19 mouse cellular contexts compared by ENCODE assay signal in the genomic region with DNA sequence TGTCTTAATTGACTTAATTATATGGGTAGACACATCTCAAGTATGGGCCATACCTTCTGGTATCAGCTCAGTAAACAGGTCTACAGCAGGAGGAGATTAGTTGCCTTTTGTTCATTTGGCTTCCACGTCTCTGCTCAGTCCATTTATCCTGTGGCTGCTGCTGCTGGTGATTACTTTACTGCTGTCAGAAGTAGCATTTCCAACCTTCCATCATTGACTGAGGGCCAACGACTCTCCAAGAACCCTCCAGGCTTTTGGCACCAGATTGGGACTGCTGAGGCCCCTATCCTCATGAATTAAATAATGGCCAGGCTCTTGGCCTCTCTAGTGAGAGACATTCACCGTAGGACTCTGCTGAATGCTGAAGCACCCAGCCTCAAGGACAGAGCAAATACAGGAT.
DNase-seq lines count a peak whose midpoint lies in the region; ATAC-seq lines count a peak whose summit lies in the region.
"Had no signal": no experiment of that assay in that cellular context is flagged by ENCODE, and none has a peak within 500 bp of the region (broad histone marks: within the 10 kb centered on the region; RNA-seq: fewer than 3 reads in every experiment).

No protein-coding gene starts in this region.

- no peaks in the 10 kb centered on the region for H3K4me1 ChIP-seq in hindbrain, embryonic 11.5 days (replicated peaks; ENCODE audit: control insufficient read depth, insufficient read depth, low read length)
- H3K4me1 ChIP-seq in hindbrain, embryonic 10.5 days (replicated peaks): no peaks in the 10 kb centered on the region
- no peaks in the 10 kb centered on the region for H3K4me1 ChIP-seq in forebrain, embryonic 16.5 days (replicated peaks; ENCODE audit: control insufficient read depth, insufficient read depth, low read length)
- H3K4me1 ChIP-seq in hindbrain, embryonic 12.5 days: no peaks in the 10 kb centered on the region
- H3K4me1 ChIP-seq in midbrain, embryonic 14.5 days (ENCODE audit: control insufficient read depth, insufficient read depth, low read length): no peaks in the 10 kb centered on the region
- H3K4me1 ChIP-seq: embryonic facial prominence, embryonic 13.5 days; limb, embryonic 15.5 days; stomach, embryonic 15.5 days had no signal

- no peaks in the 10 kb centered on the region for H3K27me3 ChIP-seq in hindbrain, embryonic 11.5 days (ENCODE audit: control insufficient read depth, insufficient read depth, low read length)
- H3K27me3 ChIP-seq in hindbrain, embryonic 10.5 days (ENCODE audit: insufficient read depth, poor library complexity, severe bottlenecking): no peaks in the 10 kb centered on the region
- H3K27me3 ChIP-seq in forebrain, embryonic 16.5 days (replicated peaks; ENCODE audit: control insufficient read depth, insufficient read depth, low read length): no peaks in the 10 kb centered on the region
- H3K27me3 ChIP-seq in hindbrain, embryonic 12.5 days: no peaks in the 10 kb centered on the region
- no peaks in the 10 kb centered on the region for H3K27me3 ChIP-seq in midbrain, embryonic 14.5 days (ENCODE audit: control insufficient read depth, insufficient read depth, low read length)
- H3K27me3 ChIP-seq: embryonic facial prominence, embryonic 13.5 days; limb, embryonic 15.5 days; stomach, embryonic 15.5 days had no signal

- no peak overlapping the region for H3K27ac ChIP-seq in hindbrain, embryonic 11.5 days (ENCODE audit: low read depth, low read length)
- H3K27ac ChIP-seq in hindbrain, embryonic 10.5 days: no peak overlapping the region
- H3K27ac ChIP-seq in forebrain, embryonic 16.5 days (ENCODE audit: low read length): no peak overlapping the region
- H3K27ac ChIP-seq in hindbrain, embryonic 12.5 days: no peak overlapping the region
- no peak overlapping the region for H3K27ac ChIP-seq in midbrain, embryonic 14.5 days (replicated peaks; ENCODE audit: low read depth, low read length)
- H3K27ac ChIP-seq: embryonic facial prominence, embryonic 13.5 days; kidney, postnatal 0 days; layer of hippocampus, adult 2 months; limb, embryonic 15.5 days; stomach, embryonic 15.5 days had no signal

- H3K9me3 ChIP-seq in hindbrain, embryonic 11.5 days (ENCODE audit: control insufficient read depth, low read length): no peaks in the 10 kb centered on the region
- H3K9me3 ChIP-seq in hindbrain, embryonic 10.5 days: no peaks in the 10 kb centered on the region
- no peaks in the 10 kb centered on the region for H3K9me3 ChIP-seq in forebrain, embryonic 16.5 days (ENCODE audit: control insufficient read depth, low read length)
- no peaks in the 10 kb centered on the region for H3K9me3 ChIP-seq in hindbrain, embryonic 12.5 days (replicated peaks)
- no peaks in the 10 kb centered on the region for H3K9me3 ChIP-seq in midbrain, embryonic 14.5 days (ENCODE audit: control insufficient read depth, low read length)
- H3K9me3 ChIP-seq: embryonic facial prominence, embryonic 13.5 days; limb, embryonic 15.5 days; stomach, embryonic 15.5 days had no signal

- no peaks in the 10 kb centered on the region for H3K36me3 ChIP-seq in hindbrain, embryonic 11.5 days (ENCODE audit: control insufficient read depth, insufficient read depth, low read length)
- H3K36me3 ChIP-seq in hindbrain, embryonic 10.5 days: no peaks in the 10 kb centered on the region
- no peaks in the 10 kb centered on the region for H3K36me3 ChIP-seq in forebrain, embryonic 16.5 days (ENCODE audit: control insufficient read depth, insufficient read depth)
- no peaks in the 10 kb centered on the region for H3K36me3 ChIP-seq in hindbrain, embryonic 12.5 days
- no peaks in the 10 kb centered on the region for H3K36me3 ChIP-seq in midbrain, embryonic 14.5 days (ENCODE audit: control insufficient read depth, insufficient read depth, low read length)
- H3K36me3 ChIP-seq: embryonic facial prominence, embryonic 13.5 days; limb, embryonic 15.5 days; stomach, embryonic 15.5 days had no signal

- no peak overlapping the region for H3K4me3 ChIP-seq in hindbrain, embryonic 11.5 days (ENCODE audit: low read depth, low read length)
- H3K4me3 ChIP-seq in hindbrain, embryonic 10.5 days: no peak overlapping the region
- no peak overlapping the region for H3K4me3 ChIP-seq in forebrain, embryonic 16.5 days (replicated peaks; ENCODE audit: low read length)
- H3K4me3 ChIP-seq in hindbrain, embryonic 12.5 days: no peak overlapping the region
- no peak overlapping the region for H3K4me3 ChIP-seq in midbrain, embryonic 14.5 days (replicated peaks; ENCODE audit: low read depth, low read length)
- H3K4me3 ChIP-seq: embryonic facial prominence, embryonic 13.5 days; layer of hippocampus, adult 2 months; limb, embryonic 15.5 days; stomach, embryonic 15.5 days had no signal

- H3K4me2 ChIP-seq in hindbrain, embryonic 11.5 days (replicated peaks; ENCODE audit: low read depth, low read length): no peak overlapping the region
- H3K4me2 ChIP-seq in forebrain, embryonic 16.5 days (ENCODE audit: low read length): no peak overlapping the region
- H3K4me2 ChIP-seq in hindbrain, embryonic 12.5 days (replicated peaks): no peak overlapping the region
- H3K4me2 ChIP-seq in midbrain, embryonic 14.5 days (ENCODE audit: low read length): no peak overlapping the region
- H3K4me2 ChIP-seq: embryonic facial prominence, embryonic 13.5 days; limb, embryonic 15.5 days; stomach, embryonic 15.5 days had no signal

- H3K9ac ChIP-seq in hindbrain, embryonic 11.5 days (ENCODE audit: low read depth, low read length): no peak overlapping the region
- H3K9ac ChIP-seq in forebrain, embryonic 16.5 days (replicated peaks; ENCODE audit: low read depth, low read length): no peak overlapping the region
- H3K9ac ChIP-seq in hindbrain, embryonic 12.5 days: no peak overlapping the region
- H3K9ac ChIP-seq in midbrain, embryonic 14.5 days (replicated peaks; ENCODE audit: low read length): no peak overlapping the region
- H3K9ac ChIP-seq: embryonic facial prominence, embryonic 13.5 days; limb, embryonic 15.5 days; stomach, embryonic 15.5 days had no signal

- 62% methylated on average over 3 of the region's 3 CpGs for WGBS in hindbrain, embryonic 11.5 days
- 76% methylated on average over 3 of the region's 3 CpGs for WGBS in hindbrain, embryonic 10.5 days
- WGBS in forebrain, embryonic 16.5 days: 31% methylated on average over 3 of the region's 3 CpGs
- 55% methylated on average over 3 of the region's 3 CpGs for WGBS in hindbrain, embryonic 12.5 days
- whole genome bisulfite sequencing in midbrain, embryonic 14.5 days: 38% methylated on average over 3 of the region's 3 CpGs

- peak; percentile 53; the same call in 1 of the 2 replicates for ATAC-seq in hindbrain, embryonic 11.5 days (ENCODE audit: low FRiP score)
- ATAC-seq in forebrain, embryonic 16.5 days: peak; percentile 84
- peak; percentile 43; the same call in 1 of the 2 replicates for ATAC-seq in hindbrain, embryonic 12.5 days (ENCODE audit: low FRiP score)
- ATAC-seq in midbrain, embryonic 14.5 days (ENCODE audit: low FRiP score, low TSS enrichment): peak; percentile 37; the same call in 1 of the 2 replicates
- ATAC-seq: lung, postnatal 0 days had no signal

- no peak for DNase-seq in hindbrain, embryonic 11.5 days (ENCODE audit: low spot score)
- DNase-seq in hindbrain, embryonic 10.5 days (ENCODE audit: low spot score): no peak
- DNase-seq in midbrain, embryonic 14.5 days: peak; percentile 38
- DNase-seq in thymus, postnatal 14 days: no peak
- no peak for DNase-seq in adrenal gland, adult 18-20 months (ENCODE audit: low spot score in 2 of 2)
- DNase-seq: cerebellum, adult 9-11 months; gastrocnemius, postnatal 36 days; kidney, adult 11 months; layer of hippocampus, postnatal 36 days; retina, postnatal 1 day; thymus, adult 2 months had no signal
